ENCODE assay signal across 9 mouse cellular contexts in genomic region chr17:28048425-28048824, GRCm38 (mm10). TPM values are rescaled to one million over a fixed set of nuclear protein-coding genes. Genes with fewer than 3 reads are reported as not detected.
DNase-seq lines count a peak whose midpoint lies in the region; ATAC-seq and TF ChIP-seq lines count a peak whose summit lies in the region.
"Had no signal": no experiment of that assay in that cellular context is flagged by ENCODE, and none has a peak within 500 bp of the region (broad histone marks: within the 10 kb centered on the region; RNA-seq: fewer than 3 reads in every experiment).

No protein-coding gene starts in this region.

- peak; percentile 79 for ATAC-seq in hindbrain, postnatal 0 days
- ATAC-seq in midbrain, embryonic 12.5 days (ENCODE audit: low FRiP score, low read depth): no peak

- H3K4me3 ChIP-seq in hindbrain, postnatal 0 days (ENCODE audit: low read length): no peak overlapping the region
- no peak overlapping the region for H3K4me3 ChIP-seq in midbrain, embryonic 12.5 days
- H3K4me3 ChIP-seq: limb, embryonic 15.5 days had no signal

- TF ChIP-seq CTCF in hindbrain, postnatal 0 days (IDR thresholded peaks at IDR 0.05; ENCODE audit: low read depth): peak; percentile 99

- peaks cover 18% of the 10 kb centered on the region for H3K36me3 ChIP-seq in hindbrain, postnatal 0 days (ENCODE audit: insufficient read depth, low read length)
- H3K36me3 ChIP-seq in midbrain, embryonic 12.5 days: peaks cover 49% of the 10 kb centered on the region

- no peaks in the 10 kb centered on the region for H3K4me1 ChIP-seq in hindbrain, postnatal 0 days (ENCODE audit: insufficient read depth, low read length)
- peaks cover 3% of the 10 kb centered on the region; the same call in 1 of the 2 replicates for H3K4me1 ChIP-seq in midbrain, embryonic 12.5 days

- no peaks in the 10 kb centered on the region for H3K27me3 ChIP-seq in hindbrain, postnatal 0 days (ENCODE audit: insufficient read depth, low read length)
- no peaks in the 10 kb centered on the region for H3K27me3 ChIP-seq in midbrain, embryonic 12.5 days
- H3K27me3 ChIP-seq: limb, embryonic 15.5 days had no signal

- 47% methylated on average over 4 of the region's 4 CpGs for WGBS in hindbrain, postnatal 0 days
- WGBS in midbrain, embryonic 12.5 days: 54% methylated on average over 4 of the region's 4 CpGs

- no peak overlapping the region for H3K9ac ChIP-seq in hindbrain, postnatal 0 days (replicated peaks; ENCODE audit: low read length)
- H3K9ac ChIP-seq in midbrain, embryonic 12.5 days (replicated peaks): no peak overlapping the region
- H3K9ac ChIP-seq: limb, embryonic 15.5 days had no signal

- no peaks in the 10 kb centered on the region for H3K9me3 ChIP-seq in hindbrain, postnatal 0 days (ENCODE audit: low read length)
- no peaks in the 10 kb centered on the region for H3K9me3 ChIP-seq in midbrain, embryonic 12.5 days
- H3K9me3 ChIP-seq: limb, embryonic 15.5 days had no signal

- peak; percentile 74 for DNase-seq in adrenal gland, postnatal 14 days
- no peak for DNase-seq in adrenal gland, postnatal 10 days
- DNase-seq in 3T3-L1 (ENCODE audit: low read depth, low spot score): peak; percentile 72
- peak; percentile 78 for DNase-seq in embryo, embryonic 10.5 days (ENCODE audit: low spot score)
- peak; percentile 83 for DNase-seq in hindbrain, postnatal 0 days (ENCODE audit: low spot score)
- no peak for DNase-seq in layer of hippocampus, adult 9-11 months
- DNase-seq in cerebellum, adult 9-10 months: no peak

- H3K27ac ChIP-seq in hindbrain, postnatal 0 days: no peak overlapping the region
- 0 out of 2 replicates have a peak overlapping the region, but pooled peaks have one; percentile 16 for H3K27ac ChIP-seq in midbrain, embryonic 12.5 days (replicated peaks)
- H3K27ac ChIP-seq: limb, embryonic 15.5 days had no signal

- no peak overlapping the region for H3K4me2 ChIP-seq in hindbrain, postnatal 0 days (ENCODE audit: low read depth, low read length)
- H3K4me2 ChIP-seq in midbrain, embryonic 12.5 days (replicated peaks): no peak overlapping the region
- H3K4me2 ChIP-seq: limb, embryonic 15.5 days had no signal

RNA-seq across cellular contexts. Expression of gene Tcp11, which starts 32.0 kb away (rescaled TPM):
- not detected in 2 replicates for total RNA-seq in adrenal gland, postnatal 14 days (2021)
- total RNA-seq in adrenal gland, postnatal 10 days (2021): under 1 TPM; 0.24 to 0.57 TPM
- total RNA-seq in hindbrain, postnatal 0 days (2014; rRNA removed): 2.9 and 3.6 TPM in 2 replicates
- polyA plus RNA-seq in hindbrain, postnatal 0 days (2015; fragmentation: Nextera tagmentation; extraction: Ambion mirVana): 1.9 and 2.0 TPM in 2 replicates
- polyA plus RNA-seq in midbrain, embryonic 12.5 days (2016; fragmentation: Nextera tagmentation; extraction: Ambion mirVana): 1.4 and 1.9 TPM in 2 replicates

Comparison
In these comparisons a context has a peak if more than half of its experiments do, and no peak if none do; other contexts are left out.
1. DNase-seq: peak in adrenal gland, postnatal 14 days (single experiment), 3T3-L1 (single experiment), embryo, embryonic 10.5 days (single experiment) and hindbrain, postnatal 0 days (single experiment); none in adrenal gland, postnatal 10 days (single experiment), layer of hippocampus, adult 9-11 months (single experiment) and cerebellum, adult 9-10 months (single experiment).